Mouse (Mus musculus): ENCODE data around the gene Gm4981. TPM values are rescaled to one million over a fixed set of nuclear protein-coding genes. Genes with fewer than 3 reads are reported as not detected.
"Not testable (repeated sequence)": the region's sequence is repeated elsewhere in the genome, so short reads cannot be mapped to it uniquely, and the experiment has no call there.

Gm4981 gene
- total and polyA plus RNA-seq, 2 experiments from 2014 or later, result not detected

DNA sequence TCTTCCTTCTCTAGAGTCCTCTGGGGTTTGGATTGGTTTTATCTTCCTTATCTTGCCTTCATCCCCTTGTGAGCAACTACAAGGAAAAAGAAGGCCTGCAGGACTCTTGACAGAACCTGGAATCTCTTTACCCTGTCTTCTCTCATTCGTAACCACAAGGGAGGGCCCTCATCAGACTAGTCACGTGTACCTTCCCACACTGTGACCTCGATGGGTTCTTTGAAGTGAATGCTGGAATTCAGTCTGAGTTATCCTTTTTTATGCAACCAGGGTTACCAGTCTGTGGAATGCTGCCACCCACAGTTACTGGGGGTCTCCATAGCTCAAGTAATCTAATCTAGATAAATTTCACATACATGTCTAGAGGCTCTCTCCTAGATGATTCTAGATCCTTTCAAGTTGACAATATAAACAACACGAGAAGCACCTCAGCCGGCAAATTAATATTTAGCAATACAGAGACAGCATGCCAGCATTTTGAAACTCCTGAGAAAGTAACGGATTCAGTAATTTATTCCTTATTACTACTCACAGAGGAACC lies 18.2 kb upstream of the Gm4981 start:
- Histone ChIP-seq H3K4me2 (ENCODE audit: low read depth, low read length) (peak overlapping the region; percentile 68), H3K27ac (ENCODE audit: low read depth) (no peak overlapping the region), H3K4me3 (ENCODE audit: low read depth, low read length) (peak overlapping the region; percentile 89), H3K27me3 (ENCODE audit: control insufficient read depth, insufficient read depth, low read length) (no peaks in the 10 kb centered on the region), H3K9me3 (replicated peaks; ENCODE audit: control insufficient read depth, low read length) (no peaks in the 10 kb centered on the region), H3K4me1 (ENCODE audit: control insufficient read depth, insufficient read depth) (peaks cover 9% of the 10 kb centered on the region; the same call in 1 of the 2 replicates), H3K9ac (replicated peaks; ENCODE audit: low read depth, low read length) (0 out of 2 replicates have a peak overlapping the region, but pooled peaks have one; percentile 69), H3K36me3 (replicated peaks; ENCODE audit: control insufficient read depth, insufficient read depth, low read length) (0 out of 2 replicates have a peak, but pooled peaks cover 9% of the 10 kb centered on the region)
- DNase-seq (ENCODE audit: low spot score) (no peak), ATAC-seq (ENCODE audit: insufficient read depth, low read depth) (no peak)
- TF ChIP-seq EP300 (IDR thresholded peaks at IDR 0.05; ENCODE audit: low read depth), result no peak
- no peak for TF ChIP-seq CTCF (IDR thresholded peaks at IDR 0.05; ENCODE audit: low read depth)
- 34% methylated on average over 6 of the region's 6 CpGs for WGBS

DNA sequence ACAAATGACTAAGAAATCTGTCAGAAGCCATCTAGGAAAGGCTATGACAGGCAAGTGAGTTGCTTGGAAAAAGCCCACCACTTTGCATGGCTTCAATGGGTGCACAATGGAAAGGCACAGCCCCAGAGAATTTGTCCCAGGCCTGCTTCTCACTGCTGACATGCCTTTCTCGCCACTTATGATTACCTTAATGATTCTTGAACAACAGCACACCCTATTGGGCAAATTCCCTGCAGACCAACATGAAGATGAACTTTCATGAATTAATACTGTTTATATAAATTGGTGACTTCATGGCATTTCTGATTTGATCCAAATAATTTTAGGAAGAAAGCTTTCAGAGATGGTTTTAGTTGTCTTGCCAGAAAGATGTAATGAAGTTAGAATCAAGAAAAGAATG lies 13.0 kb upstream of the Gm4981 start:
- Histone ChIP-seq H3K27ac (ENCODE audit: low read depth) (no peak overlapping the region), H3K9ac (replicated peaks; ENCODE audit: low read depth, low read length) (no peak overlapping the region), H3K27me3 (ENCODE audit: control insufficient read depth, insufficient read depth, low read length) (no peaks in the 10 kb centered on the region), H3K36me3 (replicated peaks; ENCODE audit: control insufficient read depth, insufficient read depth, low read length) (no peaks in the 10 kb centered on the region), H3K4me2 (ENCODE audit: low read depth, low read length) (no peak overlapping the region), H3K4me3 (ENCODE audit: low read depth, low read length) (no peak overlapping the region), H3K4me1 (ENCODE audit: control insufficient read depth, insufficient read depth) (peaks cover 3% of the 10 kb centered on the region; the same call in 1 of the 2 replicates), H3K9me3 (replicated peaks; ENCODE audit: control insufficient read depth, low read length) (no peaks in the 10 kb centered on the region)
- ATAC-seq (ENCODE audit: insufficient read depth, low read depth) (no peak), DNase-seq (ENCODE audit: low spot score) (no peak)
- TF ChIP-seq EP300 (IDR thresholded peaks at IDR 0.05; ENCODE audit: low read depth) (no peak), CTCF (IDR thresholded peaks at IDR 0.05; ENCODE audit: low read depth) (0 out of 2 replicates have a peak, but pooled peaks have one; percentile 1)
- 28% methylated on average over 1 of the region's 1 CpGs for WGBS

DNA sequence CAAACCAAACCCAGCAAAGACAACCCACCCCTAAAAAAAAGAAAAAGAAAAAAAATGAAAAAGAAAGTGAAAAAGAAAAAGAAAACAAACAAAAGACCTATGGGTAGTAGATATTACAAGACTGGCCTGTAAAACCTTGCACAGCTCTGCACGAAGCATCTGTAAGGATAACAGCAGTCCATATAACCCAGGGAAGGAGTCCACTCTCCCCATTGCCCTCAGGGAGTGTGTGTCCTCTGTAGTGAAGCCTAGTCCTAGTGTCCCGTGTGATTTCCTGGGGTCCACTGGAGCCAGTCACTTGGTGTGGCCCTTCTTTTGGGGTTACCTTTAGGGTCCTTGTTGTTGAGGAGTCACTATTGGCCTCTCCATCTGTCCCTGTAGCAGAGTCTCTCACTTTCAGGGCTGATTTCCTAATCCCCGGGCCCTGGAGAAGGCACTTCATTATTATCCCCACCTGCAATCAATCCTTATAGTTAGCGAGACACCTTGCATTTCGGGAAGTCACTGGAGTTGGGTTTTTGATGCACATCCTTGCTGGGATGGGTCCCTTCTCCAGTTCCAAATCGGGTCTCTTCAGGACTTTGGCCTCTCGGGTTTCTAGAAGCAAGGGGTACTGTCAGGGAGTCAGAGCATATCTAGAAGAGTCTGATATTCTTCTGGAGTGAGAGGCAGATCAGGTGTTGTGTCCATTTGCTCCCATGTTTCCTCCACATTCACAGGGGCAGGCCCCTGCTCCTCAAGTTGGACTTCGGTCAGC lies 2.7 kb upstream of the Gm4981 start:
- not testable (repeated sequence) for H3K27me3 ChIP-seq (ENCODE audit: control insufficient read depth, insufficient read depth, low read length); H3K4me1 ChIP-seq (ENCODE audit: control insufficient read depth, insufficient read depth); H3K36me3 ChIP-seq (replicated peaks; ENCODE audit: control insufficient read depth, insufficient read depth, low read length); H3K4me3 ChIP-seq (ENCODE audit: low read depth, low read length); H3K27ac ChIP-seq (ENCODE audit: low read depth); H3K9ac ChIP-seq (replicated peaks; ENCODE audit: low read depth, low read length); DNase-seq (ENCODE audit: low spot score); H3K9me3 ChIP-seq (replicated peaks; ENCODE audit: control insufficient read depth, low read length); H3K4me2 ChIP-seq (ENCODE audit: low read depth, low read length)
- peak; percentile 78 for ATAC-seq (ENCODE audit: insufficient read depth, low read depth)
- 69% methylated on average over 7 of the region's 8 CpGs for WGBS

GRCm38 (mm10) chr10:58234985-58235384 lies 1.5 kb downstream of the Gm4981 start:
- H3K9ac ChIP-seq (replicated peaks; ENCODE audit: low read depth, low read length); H3K4me1 ChIP-seq (ENCODE audit: control insufficient read depth, insufficient read depth); H3K27me3 ChIP-seq (ENCODE audit: control insufficient read depth, insufficient read depth, low read length); H3K4me2 ChIP-seq (ENCODE audit: low read depth, low read length); H3K27ac ChIP-seq (ENCODE audit: low read depth); H3K36me3 ChIP-seq (replicated peaks; ENCODE audit: control insufficient read depth, insufficient read depth, low read length); DNase-seq (ENCODE audit: low spot score); H3K4me3 ChIP-seq (ENCODE audit: low read depth, low read length); ATAC-seq (ENCODE audit: insufficient read depth, low read depth): not testable (repeated sequence)
- WGBS, result 63% methylated on average over 4 of the region's 4 CpGs
- peaks cover 11% of the 10 kb centered on the region for H3K9me3 ChIP-seq (replicated peaks; ENCODE audit: control insufficient read depth, low read length)

DNA sequence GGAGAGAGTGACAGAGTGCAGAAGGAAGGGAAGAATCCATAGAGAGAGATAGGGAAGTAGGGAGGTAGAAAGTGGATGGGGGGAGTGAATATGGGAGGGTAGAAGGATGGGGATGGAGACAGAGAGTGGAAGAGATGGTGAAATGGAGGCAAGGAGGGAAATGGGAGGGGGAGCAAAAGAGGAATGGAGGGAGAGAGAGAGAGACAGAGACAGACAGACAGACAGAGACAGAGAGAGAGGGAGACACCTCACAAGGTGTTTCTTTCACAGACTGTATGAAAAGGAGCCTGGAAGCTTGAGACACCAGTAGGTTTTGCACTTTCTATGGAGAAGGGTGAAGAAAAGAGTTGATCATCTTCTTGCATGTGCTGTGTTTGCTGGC lies 2.8 kb downstream of the Gm4981 start:
- not testable (repeated sequence) for H3K27me3 ChIP-seq (ENCODE audit: control insufficient read depth, insufficient read depth, low read length); H3K9ac ChIP-seq (replicated peaks; ENCODE audit: low read depth, low read length); H3K4me3 ChIP-seq (ENCODE audit: low read depth, low read length); DNase-seq (ENCODE audit: low spot score); ATAC-seq (ENCODE audit: insufficient read depth, low read depth); H3K4me1 ChIP-seq (ENCODE audit: control insufficient read depth, insufficient read depth); H3K36me3 ChIP-seq (replicated peaks; ENCODE audit: control insufficient read depth, insufficient read depth, low read length); H3K27ac ChIP-seq (ENCODE audit: low read depth); H3K4me2 ChIP-seq (ENCODE audit: low read depth, low read length)
- H3K9me3 ChIP-seq (replicated peaks; ENCODE audit: control insufficient read depth, low read length), result peaks cover 11% of the 10 kb centered on the region

GRCm38 (mm10) chr10:58233054-58233739 lies 3.3 kb downstream of the Gm4981 start:
- not testable (repeated sequence) for H3K27me3 ChIP-seq (ENCODE audit: control insufficient read depth, insufficient read depth, low read length); H3K9ac ChIP-seq (replicated peaks; ENCODE audit: low read depth, low read length); H3K4me1 ChIP-seq (ENCODE audit: control insufficient read depth, insufficient read depth); DNase-seq (ENCODE audit: low spot score); H3K4me3 ChIP-seq (ENCODE audit: low read depth, low read length); H3K27ac ChIP-seq (ENCODE audit: low read depth); H3K36me3 ChIP-seq (replicated peaks; ENCODE audit: control insufficient read depth, insufficient read depth, low read length); H3K4me2 ChIP-seq (ENCODE audit: low read depth, low read length)
- peak; percentile 54 for ATAC-seq (ENCODE audit: insufficient read depth, low read depth)
- H3K9me3 ChIP-seq (replicated peaks; ENCODE audit: control insufficient read depth, low read length), result peaks cover 11% of the 10 kb centered on the region
- 70% methylated on average over 9 of the region's 10 CpGs for WGBS

GRCm38 (mm10) chr10:58232641-58232969 lies 3.9 kb downstream of the Gm4981 start, which contains the start of gene Duxf3:
Duxf3 (minus strand) TSS chr10:58232675.
- 70% methylated on average over 7 of the region's 8 CpGs for WGBS
- H3K27ac ChIP-seq (ENCODE audit: low read depth); H3K36me3 ChIP-seq (replicated peaks; ENCODE audit: control insufficient read depth, insufficient read depth, low read length); H3K4me1 ChIP-seq (ENCODE audit: control insufficient read depth, insufficient read depth); H3K4me3 ChIP-seq (ENCODE audit: low read depth, low read length); H3K27me3 ChIP-seq (ENCODE audit: control insufficient read depth, insufficient read depth, low read length); H3K4me2 ChIP-seq (ENCODE audit: low read depth, low read length); H3K9ac ChIP-seq (replicated peaks; ENCODE audit: low read depth, low read length); DNase-seq (ENCODE audit: low spot score): not testable (repeated sequence)
- peak; percentile 36; the same call in 1 of the 2 replicates for ATAC-seq (ENCODE audit: insufficient read depth, low read depth)
- H3K9me3 ChIP-seq (replicated peaks; ENCODE audit: control insufficient read depth, low read length), result peaks cover 11% of the 10 kb centered on the region
